Comparison of ENCODE assay signal across 28 mouse cellular contexts in genomic region chr12:34985865-34986264, GRCm38 (mm10). TPM values are rescaled to one million over a fixed set of nuclear protein-coding genes. Genes with fewer than 3 reads are reported as not detected.
"Had no signal": no experiment of that assay in that cellular context is flagged by ENCODE, and none has a peak within 500 bp of the region (broad histone marks: within the 10 kb centered on the region; RNA-seq: fewer than 3 reads in every experiment).

No protein-coding gene starts in this region.

- H3K27ac ChIP-seq: kidney, embryonic 15.5 days; liver, embryonic 13.5 days; neural tube, embryonic 12.5 days; neural tube, embryonic 15.5 days had no signal

- ATAC-seq: lung, postnatal 0 days had no signal

- H3K4me1 ChIP-seq: kidney, embryonic 15.5 days; liver, embryonic 13.5 days; megakaryocyte, embryonic 14.5 days; neural tube, embryonic 12.5 days; neural tube, embryonic 15.5 days had no signal

- H3K27me3 ChIP-seq: kidney, embryonic 15.5 days; liver, embryonic 13.5 days; megakaryocyte, embryonic 14.5 days; neural tube, embryonic 12.5 days; neural tube, embryonic 15.5 days had no signal

- H3K9me3 ChIP-seq: kidney, embryonic 15.5 days; liver, embryonic 13.5 days; megakaryocyte, embryonic 14.5 days; neural tube, embryonic 12.5 days; neural tube, embryonic 15.5 days had no signal

- H3K36me3 ChIP-seq: kidney, embryonic 15.5 days; liver, embryonic 13.5 days; neural tube, embryonic 12.5 days; neural tube, embryonic 15.5 days had no signal

- H3K4me2 ChIP-seq: kidney, embryonic 15.5 days; liver, embryonic 13.5 days; lung, embryonic 14.5 days; midbrain, embryonic 11.5 days; neural tube, embryonic 12.5 days; neural tube, embryonic 15.5 days had no signal

- H3K9ac ChIP-seq: kidney, embryonic 15.5 days; liver, embryonic 13.5 days; lung, embryonic 14.5 days; neural tube, embryonic 12.5 days; neural tube, embryonic 15.5 days had no signal

- DNase-seq: kidney, adult 11 months; kidney, adult 8-10 months; kidney, postnatal 10 days; kidney, postnatal 36 days; liver, embryonic 13.5 days; lung, embryonic 14.5 days; lung, postnatal 4 days; midbrain, embryonic 14.5 days; retina, postnatal 1 day; right cerebral cortex, postnatal 25 days; spleen, adult 18-20 months; thymus, postnatal 36 days had no signal

- H3K4me3 ChIP-seq: kidney, embryonic 15.5 days; liver, embryonic 13.5 days; megakaryocyte, embryonic 14.5 days; neural tube, embryonic 12.5 days; neural tube, embryonic 15.5 days had no signal

RNA-seq across cellular contexts. Expression of gene Prps1l1, which starts 1.3 kb away (rescaled TPM):
- total RNA-seq: layer of hippocampus, adult 8-10 months; layer of hippocampus, postnatal 10 days; left cerebral cortex, adult 8-10 months; left cerebral cortex, postnatal 25 days had no signal
- polyA plus RNA-seq: intestine, embryonic 14.5 days; kidney, embryonic 15.5 days; limb, embryonic 11.5 days; limb, embryonic 14.5 days; liver, embryonic 16.5 days; lung, embryonic 14.5 days; lung, postnatal 0 days; midbrain, embryonic 11.5 days; midbrain, embryonic 14.5 days; neural tube, embryonic 12.5 days; neural tube, embryonic 15.5 days; stomach, embryonic 16.5 days; urinary bladder, adult 2 months had no signal
